12 mouse cellular contexts compared by ENCODE assay signal in the genomic region with DNA sequence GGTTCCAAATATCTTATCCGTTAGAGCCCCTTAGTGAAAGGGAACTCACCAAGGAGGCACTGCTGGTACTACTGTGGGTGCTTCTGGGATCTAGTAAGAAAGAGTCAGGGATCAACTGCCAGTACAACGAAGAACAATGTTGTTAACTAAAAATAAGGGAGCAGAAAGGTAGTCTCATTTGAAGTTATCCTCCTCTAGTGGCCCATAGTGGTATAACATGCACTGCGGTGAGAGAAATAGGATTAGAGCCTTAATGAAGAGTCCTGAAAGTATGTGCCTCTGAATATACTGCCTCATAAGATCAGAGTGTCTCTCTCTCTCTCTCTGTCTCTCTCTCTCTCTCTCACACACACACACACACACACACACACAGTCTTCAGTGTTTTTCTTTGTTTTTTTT. TPM values are rescaled to one million over a fixed set of nuclear protein-coding genes. Genes with fewer than 3 reads are reported as not detected.
A peak's percentile ranks its signal among the peaks of the same experiment; 100 is the strongest.
DNase-seq lines count a peak whose midpoint lies in the region; ATAC-seq and TF ChIP-seq lines count a peak whose summit lies in the region.
"Had no signal": no experiment of that assay in that cellular context is flagged by ENCODE, and none has a peak within 500 bp of the region (broad histone marks: within the 10 kb centered on the region; RNA-seq: fewer than 3 reads in every experiment).

No protein-coding gene starts in this region.

- TF ChIP-seq CTCF in heart, postnatal 0 days (IDR thresholded peaks at IDR 0.05; ENCODE audit: low read depth) = peak; percentile 48
- TF ChIP-seq CTCF in Patski (IDR thresholded peaks at IDR 0.05) = peak; percentile 41

- in situ Hi-C loops in Patski (cut with MboI; ENCODE audit: low pct_unique_long_range_greater_than_20kb) = loop anchor here (10.0 kb wide), 1 partner anchor 236 kb away; no protein-coding TSS in a partner anchor

- ATAC-seq in heart, postnatal 0 days (ENCODE audit: insufficient read depth, low read depth) = no peak
- no peak for ATAC-seq in midbrain, embryonic 14.5 days (ENCODE audit: low FRiP score, low TSS enrichment)
- ATAC-seq in midbrain, embryonic 13.5 days = no peak
- ATAC-seq in Patski = no peak
- ATAC-seq: forebrain, embryonic 13.5 days had no signal

- no peak overlapping the region for H3K9ac ChIP-seq in heart, postnatal 0 days (replicated peaks; ENCODE audit: low read depth, low read length)
- no peak overlapping the region for H3K9ac ChIP-seq in midbrain, embryonic 14.5 days (replicated peaks; ENCODE audit: low read length)
- no peak overlapping the region for H3K9ac ChIP-seq in midbrain, embryonic 13.5 days (replicated peaks)
- H3K9ac ChIP-seq: forebrain, embryonic 13.5 days had no signal

- WGBS in heart, postnatal 0 days = 83% methylated on average over 3 of the region's 3 CpGs
- 78% methylated on average over 3 of the region's 3 CpGs for WGBS in midbrain, embryonic 14.5 days
- WGBS in midbrain, embryonic 13.5 days = 79% methylated on average over 3 of the region's 3 CpGs
- 82% methylated on average over 3 of the region's 3 CpGs for WGBS in heart, embryonic 10.5 days

- no peaks in the 10 kb centered on the region for H3K27me3 ChIP-seq in heart, postnatal 0 days (ENCODE audit: control insufficient read depth, insufficient read depth, low read length)
- no peaks in the 10 kb centered on the region for H3K27me3 ChIP-seq in midbrain, embryonic 14.5 days (ENCODE audit: control insufficient read depth, insufficient read depth, low read length)
- no peaks in the 10 kb centered on the region for H3K27me3 ChIP-seq in midbrain, embryonic 13.5 days
- H3K27me3 ChIP-seq in Patski = no peaks in the 10 kb centered on the region
- no peaks in the 10 kb centered on the region for H3K27me3 ChIP-seq in heart, embryonic 10.5 days (ENCODE audit: insufficient read depth, poor library complexity, severe bottlenecking)
- H3K27me3 ChIP-seq: forebrain, embryonic 13.5 days had no signal

- POLR2A ChIA-PET in Patski (lab: Charles Lee) = no interaction called here

- H3K9me3 ChIP-seq in heart, postnatal 0 days (replicated peaks; ENCODE audit: control insufficient read depth, low read length) = no peaks in the 10 kb centered on the region
- no peaks in the 10 kb centered on the region for H3K9me3 ChIP-seq in midbrain, embryonic 14.5 days (ENCODE audit: control insufficient read depth, low read length)
- no peaks in the 10 kb centered on the region for H3K9me3 ChIP-seq in midbrain, embryonic 13.5 days
- no peaks in the 10 kb centered on the region for H3K9me3 ChIP-seq in heart, embryonic 10.5 days
- H3K9me3 ChIP-seq: forebrain, embryonic 13.5 days had no signal

- no peak for TF ChIP-seq EP300 in heart, postnatal 0 days (IDR thresholded peaks at IDR 0.05; ENCODE audit: low read depth)

- H3K36me3 ChIP-seq in heart, postnatal 0 days (replicated peaks; ENCODE audit: control insufficient read depth, insufficient read depth, low read length) = peaks cover 10% of the 10 kb centered on the region; the same call in 1 of the 2 replicates
- H3K36me3 ChIP-seq in midbrain, embryonic 14.5 days (ENCODE audit: control insufficient read depth, insufficient read depth, low read length) = no peaks in the 10 kb centered on the region
- peaks cover 7% of the 10 kb centered on the region for H3K36me3 ChIP-seq in midbrain, embryonic 13.5 days
- peaks cover 14% of the 10 kb centered on the region for H3K36me3 ChIP-seq in heart, embryonic 10.5 days

- H3K27ac ChIP-seq in heart, postnatal 0 days (ENCODE audit: low read depth) = no peak overlapping the region
- H3K27ac ChIP-seq in midbrain, embryonic 14.5 days (replicated peaks; ENCODE audit: low read depth, low read length) = no peak overlapping the region
- H3K27ac ChIP-seq in midbrain, embryonic 13.5 days = no peak overlapping the region
- H3K27ac ChIP-seq in heart, embryonic 10.5 days = no peak overlapping the region
- H3K27ac ChIP-seq: forebrain, embryonic 13.5 days had no signal

- H3K4me3 ChIP-seq in heart, postnatal 0 days (ENCODE audit: low read depth, low read length) = no peak overlapping the region
- H3K4me3 ChIP-seq in midbrain, embryonic 14.5 days (replicated peaks; ENCODE audit: low read depth, low read length) = no peak overlapping the region
- H3K4me3 ChIP-seq in midbrain, embryonic 13.5 days (replicated peaks) = no peak overlapping the region
- H3K4me3 ChIP-seq in heart, embryonic 10.5 days = no peak overlapping the region
- H3K4me3 ChIP-seq: forebrain, embryonic 13.5 days had no signal

- CTCF ChIA-PET in Patski (lab: Charles Lee) = interaction anchor here (1.7 kb wide), 1 partner anchor 240 kb away, joined by 7 read pairs; no protein-coding TSS in a partner anchor

- peak; percentile 31 for DNase-seq in heart, postnatal 0 days (ENCODE audit: low spot score)
- no peak for DNase-seq in heart, adult 9 months (ENCODE audit: low spot score in 2 of 2)
- peak; percentile 67 for DNase-seq in midbrain, embryonic 14.5 days
- no peak for DNase-seq in Patski (ENCODE audit: low read depth, low spot score)
- DNase-seq in retina, embryonic 14.5 days (ENCODE audit: low spot score) = peak; percentile 61
- no peak for DNase-seq in heart, embryonic 10.5 days (ENCODE audit: low spot score)
- no peak for DNase-seq in thymus, adult 18-20 months
- DNase-seq: cerebellum, adult 11-12 months; kidney, adult 18-20 months had no signal

- H3K4me2 ChIP-seq in heart, postnatal 0 days (ENCODE audit: low read depth, low read length) = no peak overlapping the region
- H3K4me2 ChIP-seq in midbrain, embryonic 14.5 days (ENCODE audit: low read length) = no peak overlapping the region
- no peak overlapping the region for H3K4me2 ChIP-seq in midbrain, embryonic 13.5 days (replicated peaks)
- H3K4me2 ChIP-seq: forebrain, embryonic 13.5 days; heart, embryonic 11.5 days had no signal

- peaks cover 13% of the 10 kb centered on the region for H3K4me1 ChIP-seq in heart, postnatal 0 days (ENCODE audit: control insufficient read depth, insufficient read depth)
- peaks cover 10% of the 10 kb centered on the region for H3K4me1 ChIP-seq in midbrain, embryonic 14.5 days (ENCODE audit: control insufficient read depth, insufficient read depth, low read length)
- H3K4me1 ChIP-seq in midbrain, embryonic 13.5 days (replicated peaks) = peaks cover 31% of the 10 kb centered on the region
- peaks cover 12% of the 10 kb centered on the region; the same call in 1 of the 2 replicates for H3K4me1 ChIP-seq in heart, embryonic 10.5 days

RNA-seq across cellular contexts. Expression of a gene that starts 3.6 kb away (rescaled TPM):
- total RNA-seq in heart, postnatal 0 days (2014; rRNA removed; ENCODE audit: low replicate concordance) = 3.1 and 11.6 TPM in 2 replicates
- 2.0 and 2.3 TPM in 2 replicates for polyA plus RNA-seq in heart, postnatal 0 days (2015; fragmentation: Nextera tagmentation; extraction: Ambion mirVana)
- polyA plus RNA-seq in midbrain, embryonic 14.5 days (2014; fragmentation: Nextera tagmentation; extraction: Ambion mirVana) = 3.8 and 5.7 TPM in 2 replicates
- polyA plus RNA-seq in midbrain, embryonic 13.5 days (2015; fragmentation: Nextera tagmentation; extraction: Ambion mirVana) = 5.6 and 6.0 TPM in 2 replicates
- 12.2 TPM for polyA plus RNA-seq in Patski (2021)
- polyA plus RNA-seq in heart, embryonic 10.5 days (2016; fragmentation: Nextera tagmentation; extraction: Ambion mirVana) = 8.7 and 9.3 TPM in 2 replicates

RNA-seq across cellular contexts. Expression of a gene that starts 25.6 kb away (rescaled TPM):
- 9.0 and 17.1 TPM in 2 replicates for total RNA-seq in heart, postnatal 0 days (2014; rRNA removed; ENCODE audit: low replicate concordance)
- polyA plus RNA-seq in heart, postnatal 0 days (2015; fragmentation: Nextera tagmentation; extraction: Ambion mirVana) = 21.9 and 24.6 TPM in 2 replicates
- 40.6 and 50.5 TPM in 2 replicates for polyA plus RNA-seq in midbrain, embryonic 14.5 days (2014; fragmentation: Nextera tagmentation; extraction: Ambion mirVana)
- 38.7 and 45.2 TPM in 2 replicates for polyA plus RNA-seq in midbrain, embryonic 13.5 days (2015; fragmentation: Nextera tagmentation; extraction: Ambion mirVana)
- polyA plus RNA-seq in Patski (2021) = 18.2 TPM
- polyA plus RNA-seq in heart, embryonic 10.5 days (2016; fragmentation: Nextera tagmentation; extraction: Ambion mirVana) = 26.3 and 26.5 TPM in 2 replicates

RNA-seq across cellular contexts. Expression of a gene that starts 45.0 kb away (rescaled TPM):
- total RNA-seq in heart, postnatal 0 days (2014; rRNA removed; ENCODE audit: low replicate concordance) = 1.6 and 3.9 TPM in 2 replicates
- 0.98 and 1.1 TPM in 2 replicates for polyA plus RNA-seq in heart, postnatal 0 days (2015; fragmentation: Nextera tagmentation; extraction: Ambion mirVana)
- 0.61 TPM in 1 of 2 replicates, not detected in the other for polyA plus RNA-seq in midbrain, embryonic 14.5 days (2014; fragmentation: Nextera tagmentation; extraction: Ambion mirVana)
- polyA plus RNA-seq in midbrain, embryonic 13.5 days (2015; fragmentation: Nextera tagmentation; extraction: Ambion mirVana) = 0.55 and 0.96 TPM in 2 replicates
- 0.06 TPM for polyA plus RNA-seq in Patski (2021)
- 1.8 and 2.6 TPM in 2 replicates for polyA plus RNA-seq in heart, embryonic 10.5 days (2016; fragmentation: Nextera tagmentation; extraction: Ambion mirVana)

Comparison
In these comparisons a context has a peak if more than half of its experiments do, and no peak if none do; other contexts are left out.
1. DNase-seq: peak in heart, postnatal 0 days (single experiment), midbrain, embryonic 14.5 days (single experiment) and retina, embryonic 14.5 days (single experiment); none in heart, adult 9 months (0 of 2), Patski (single experiment), heart, embryonic 10.5 days (single experiment) and thymus, adult 18-20 months (0 of 2).